Mouse (Mus musculus) cerebellum, postnatal 14 days (tissue): ENCODE data around the gene Slc9a5.

Source experiments
- DNase-seq, 2 experiments: peaks; one replicate each; pipeline ENCODE4 v3.0.0; 2021; ENCODE audit warnings: mixed read lengths in 2 of 2

Gene Slc9a5

DNA sequence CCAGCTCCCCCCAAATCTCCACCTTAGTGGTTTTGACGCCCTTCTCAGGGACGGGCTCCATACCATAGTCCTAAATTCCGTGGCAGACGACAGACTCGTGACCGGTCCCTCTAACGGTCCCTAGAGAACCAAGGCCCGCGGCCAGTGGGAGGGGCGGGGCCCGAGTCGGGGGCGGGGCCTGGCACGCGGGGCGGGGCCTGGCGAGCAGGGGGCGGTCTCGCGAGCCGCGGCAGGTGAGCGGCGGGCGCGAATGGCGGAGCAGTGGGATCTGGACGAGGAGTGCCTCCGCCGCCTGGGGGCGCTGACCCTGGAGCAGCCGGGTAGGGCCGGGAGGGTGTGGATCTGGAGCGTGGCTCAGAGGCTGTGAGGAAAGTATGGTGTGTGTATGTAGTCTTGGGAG, 64.7 kb downstream of the Slc9a5 start, which contains the start of the genes Kctd19 and Lrrc36:
Gene Kctd19, minus strand, starts transcription at position 112 of the 400 bp plus-strand sequence.
Gene Lrrc36, plus strand, starts transcription at position 181 of the 400 bp plus-strand sequence.
- DNase-seq = peak; percentile 69 to 82

DNA sequence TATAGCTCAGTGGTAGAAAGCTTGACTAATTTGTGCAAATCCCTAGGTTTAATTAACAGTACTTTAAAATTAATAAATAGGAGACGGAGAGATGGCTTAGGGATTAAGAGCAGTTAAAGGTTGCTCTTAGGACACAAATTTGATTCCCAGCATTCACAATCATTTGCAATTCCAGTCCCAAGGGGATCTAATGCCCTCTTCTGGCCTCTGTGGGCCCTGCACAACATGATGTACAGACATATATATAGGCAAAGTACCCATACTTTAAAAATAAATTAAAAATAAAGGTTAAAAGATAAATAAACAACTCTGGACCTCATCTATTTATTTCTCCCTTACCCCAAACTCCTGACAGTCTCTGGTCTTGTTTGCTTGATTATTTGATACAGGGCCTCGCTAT, 70.3 kb downstream of the Slc9a5 start:
- peak in 1 of 2 experiments; percentile 26 for DNase-seq
